Mouse (Mus musculus) erythroid progenitor cell, adult 5-6 weeks (primary cell): ENCODE measurements around the gene Mfap1a. TPM values are rescaled to one million over a fixed set of nuclear protein-coding genes. Genes with fewer than 3 reads are reported as not detected.
A peak's percentile ranks its signal among the peaks of the same experiment; 100 is the strongest.

Source experiments
- ATAC-seq: replicated peaks from 2 replicates; pipeline ENCODE4 v1.8.0; 2016; ENCODE audit warnings: moderate number of reproducible peaks, mild to moderate bottlenecking, moderate TSS enrichment, inconsistent platforms; ENCODE audit not compliant: poor library complexity, low FRiP score, severe bottlenecking
- total RNA-seq, 2 experiments: library from RNA; stranded (forward) in 1 of 2; stranded (reverse) in 1 of 2; fragments of 150-400 nt in 1 of 2; fragments of 186-747, 209-891 nt in 1 of 2; gene quantifications; 2 replicates each; pipeline versions ENCODE4 v1.2.3 to v1.2.4; 2015 to 2017; ENCODE audit warnings: low replicate concordance in 2 of 2

Mfap1a gene
- total RNA-seq, 2 experiments from 2014 or later = 21.1 to 22.2 TPM

DNA sequence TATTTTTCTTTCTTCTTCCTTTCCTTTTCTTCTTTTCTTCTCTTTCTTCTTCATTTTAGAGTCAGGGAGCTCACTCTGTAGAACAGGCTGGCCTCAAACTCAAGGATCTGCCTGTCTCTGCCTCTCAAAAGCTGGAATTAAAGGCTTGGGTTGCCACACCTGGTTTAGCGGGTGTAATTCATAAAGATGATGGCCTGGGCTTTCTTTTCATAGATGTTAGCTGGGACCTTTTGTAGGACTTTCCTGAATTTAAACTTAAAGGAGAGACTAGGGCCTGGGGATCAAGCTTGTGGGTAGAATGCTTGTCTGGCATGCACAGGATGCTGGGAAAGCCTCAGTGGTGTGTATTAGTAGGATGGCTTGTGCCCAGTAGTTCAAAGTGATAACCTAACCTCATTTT is 62.3 kb downstream of the Mfap1a start, which contains the start of gene Ell3:
TSS of gene Ell3 (minus strand) at position 101 of the 400 bp plus-strand sequence.
- no peak for ATAC-seq

DNA sequence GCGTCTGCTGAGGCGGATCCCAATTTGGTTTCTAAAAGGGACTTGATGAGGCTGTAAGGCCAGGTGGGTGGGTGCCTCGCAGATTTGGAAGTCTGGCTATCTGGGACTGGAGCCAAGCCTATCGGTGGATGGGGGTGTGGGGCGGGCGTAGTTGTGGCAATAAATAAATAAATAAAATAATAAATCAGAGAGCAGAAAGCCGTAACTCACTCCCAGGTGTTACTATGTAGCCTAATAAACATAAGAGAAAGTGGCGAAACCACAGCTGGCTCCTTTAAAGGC is 63.5 kb downstream of the Mfap1a start:
- 0 out of 2 replicates have a peak, but pooled peaks have one; percentile 10 for ATAC-seq

DNA sequence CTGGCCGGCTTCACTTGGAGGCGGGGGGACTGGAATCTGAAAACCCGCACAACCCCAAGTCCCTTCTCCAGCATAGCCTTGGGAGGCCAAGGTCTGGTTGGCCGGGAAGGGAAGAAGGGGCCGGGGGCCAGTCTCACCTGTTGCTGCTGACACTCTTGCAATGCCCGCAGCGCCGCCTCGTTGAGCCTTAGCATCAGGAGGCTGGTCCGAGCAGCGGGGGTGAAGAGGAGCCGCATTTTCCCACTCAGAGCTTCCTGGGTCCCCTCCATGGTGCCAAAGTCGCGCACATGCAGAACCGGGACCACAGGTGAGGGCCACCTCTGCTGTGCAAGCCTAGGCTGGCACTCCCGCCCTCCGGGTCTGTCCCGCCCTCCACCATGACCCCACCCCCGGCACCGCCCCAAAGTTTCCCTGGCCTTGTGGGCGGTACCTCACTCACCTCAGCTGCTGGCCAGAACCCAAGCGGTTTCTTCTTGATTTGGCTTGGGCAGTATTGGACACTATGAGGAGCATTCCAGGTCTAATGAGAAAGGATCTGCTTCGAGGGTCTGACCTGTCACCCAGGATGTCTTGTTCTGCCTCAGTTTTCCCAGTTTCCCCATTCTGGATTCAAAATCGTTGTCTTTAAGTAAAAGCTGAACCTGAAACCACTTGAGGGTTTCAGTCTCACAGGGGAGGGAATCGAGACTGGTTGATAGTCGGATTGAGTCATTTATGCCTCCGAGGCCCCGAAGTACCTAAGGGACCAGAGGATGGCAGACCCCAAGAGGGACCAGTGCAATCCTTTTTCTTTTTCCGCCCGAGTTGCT is 64.0 kb downstream of the Mfap1a start:
- peak; percentile 100 for ATAC-seq

Other genes with a start within 250 kb of the Mfap1a start
- 42.8 and 53.0 TPM in 2 replicates for gene Trp53bp1, start 235.3 kb downstream of the Mfap1a start, total RNA-seq (2015; ENCODE audit: low replicate concordance)
- gene Trp53bp1, start 235.3 kb downstream of the Mfap1a start, total RNA-seq (2017; ENCODE audit: low replicate concordance) = 78.3 and 98.6 TPM in 2 replicates
- gene Map1a, start 217.1 kb downstream of the Mfap1a start, total RNA-seq (2015; ENCODE audit: low replicate concordance) = 0.36 TPM in 1 of 2 replicates, not detected in the other
- gene Map1a, start 217.1 kb downstream of the Mfap1a start, total RNA-seq (2017; ENCODE audit: low replicate concordance) = 0.64 and 0.83 TPM in 2 replicates
- gene Ppip5k1, start 151.3 kb downstream of the Mfap1a start, total RNA-seq (2015; ENCODE audit: low replicate concordance) = 12.6 and 19.3 TPM in 2 replicates
- 18.6 and 24.6 TPM in 2 replicates for gene Ppip5k1, start 151.3 kb downstream of the Mfap1a start, total RNA-seq (2017; ENCODE audit: low replicate concordance)
- not detected in 2 replicates for gene Ckmt1, start 149.0 kb downstream of the Mfap1a start, total RNA-seq (2015; ENCODE audit: low replicate concordance)
- gene Ckmt1, start 149.0 kb downstream of the Mfap1a start, total RNA-seq (2017; ENCODE audit: low replicate concordance) = not detected in 2 replicates
- 0.36 TPM in 1 of 2 replicates, not detected in the other for gene Strc, start 119.5 kb downstream of the Mfap1a start, total RNA-seq (2015; ENCODE audit: low replicate concordance)
- gene Strc, start 119.5 kb downstream of the Mfap1a start, total RNA-seq (2017; ENCODE audit: low replicate concordance) = not detected in 2 replicates
- 95.9 and 112 TPM in 2 replicates for gene Pdia3, start 92.9 kb downstream of the Mfap1a start, total RNA-seq (2015; ENCODE audit: low replicate concordance)
- 73.1 and 88.2 TPM in 2 replicates for gene Pdia3, start 92.9 kb downstream of the Mfap1a start, total RNA-seq (2017; ENCODE audit: low replicate concordance)
- gene Catsper2, start 92.9 kb downstream of the Mfap1a start, total RNA-seq (2015; ENCODE audit: low replicate concordance) = not detected in 2 replicates
- gene Catsper2, start 92.9 kb downstream of the Mfap1a start, total RNA-seq (2017; ENCODE audit: low replicate concordance) = not detected in 2 replicates
- 1.4 TPM in 1 of 2 replicates, not detected in the other for gene Ell3, start 62.4 kb downstream of the Mfap1a start, total RNA-seq (2015; ENCODE audit: low replicate concordance)
- not detected in 2 replicates for gene Ell3, start 62.4 kb downstream of the Mfap1a start, total RNA-seq (2017; ENCODE audit: low replicate concordance)
- 89.4 and 100 TPM in 2 replicates for gene Serf2, start 57.5 kb downstream of the Mfap1a start, total RNA-seq (2015; ENCODE audit: low replicate concordance)
- gene Serf2, start 57.5 kb downstream of the Mfap1a start, total RNA-seq (2017; ENCODE audit: low replicate concordance) = 55.3 and 77.3 TPM in 2 replicates
- gene Hypk, start 53.4 kb downstream of the Mfap1a start, total RNA-seq (2015; ENCODE audit: low replicate concordance) = 28.1 and 64.1 TPM in 2 replicates
- 53.4 and 71.4 TPM in 2 replicates for gene Hypk, start 53.4 kb downstream of the Mfap1a start, total RNA-seq (2017; ENCODE audit: low replicate concordance)
- not detected in 2 replicates for gene Serinc4, start 49.9 kb downstream of the Mfap1a start, total RNA-seq (2015; ENCODE audit: low replicate concordance)
- 8.6 TPM in 1 of 2 replicates, not detected in the other for gene Serinc4, start 49.9 kb downstream of the Mfap1a start, total RNA-seq (2017; ENCODE audit: low replicate concordance)
- 23.4 and 25.6 TPM in 2 replicates for gene Mfap1b, start 32.6 kb downstream of the Mfap1a start, total RNA-seq (2015; ENCODE audit: low replicate concordance)
- 19.3 and 32.9 TPM in 2 replicates for gene Mfap1b, start 32.6 kb downstream of the Mfap1a start, total RNA-seq (2017; ENCODE audit: low replicate concordance)
- 34.2 and 39.0 TPM in 2 replicates for gene Wdr76, start 58 bp upstream of the Mfap1a start, total RNA-seq (2015; ENCODE audit: low replicate concordance)
- 35.3 and 44.8 TPM in 2 replicates for gene Wdr76, start 58 bp upstream of the Mfap1a start, total RNA-seq (2017; ENCODE audit: low replicate concordance)